Mouse (Mus musculus) liver, embryonic 12.5 days (tissue): ENCODE results near the gene Mpzl3. TPM values are rescaled to one million over a fixed set of nuclear protein-coding genes. Genes with fewer than 3 reads are reported as not detected.

ENCODE experiments used
- ATAC-seq: fragments of 200-750 bp; cut with Nextera tagmentation; 2 replicates; pipeline ENCODE4 v1.8.0; 2017; ENCODE audit warnings: moderate number of reproducible peaks, mild to moderate bottlenecking, moderate library complexity
- H3K27ac ChIP-seq: fragments of 300-500 bp; sonication (generic); 2 replicates; pipeline ENCODE4 v1.5.1; 2016; ENCODE audit warnings: mild to moderate bottlenecking
- H3K27me3 ChIP-seq: fragments of 300-500 bp; sonication (generic); replicated peaks from 2 replicates; pipeline ENCODE4 v1.6.1; 2016; ENCODE audit warnings: mild to moderate bottlenecking, moderate library complexity
- H3K36me3 ChIP-seq: fragments of 300-500 bp; sonication (generic); 2 replicates; pipeline ENCODE4 v1.6.1; 2016; ENCODE audit warnings: mild to moderate bottlenecking, moderate library complexity
- H3K4me1 ChIP-seq: fragments of 300-500 bp; sonication (generic); 2 replicates; pipeline ENCODE4 v1.6.1; 2016
- H3K4me2 ChIP-seq: fragments of 300-500 bp; sonication (generic); 2 replicates; pipeline ENCODE4 v1.6.1; 2016; ENCODE audit warnings: mild to moderate bottlenecking, moderate library complexity
- H3K4me3 ChIP-seq: fragments of 300-500 bp; sonication (generic); 2 replicates; pipeline ENCODE4 v1.5.1; 2016; ENCODE audit warnings: mild to moderate bottlenecking, moderate library complexity
- H3K9ac ChIP-seq: fragments of 300-500 bp; sonication (generic); 2 replicates; pipeline ENCODE4 v1.6.1; 2016; ENCODE audit warnings: mild to moderate bottlenecking, moderate library complexity
- H3K9me3 ChIP-seq: fragments of 300-500 bp; sonication (generic); replicated peaks from 2 replicates; pipeline ENCODE4 v1.6.1; 2016; ENCODE audit warnings: mild to moderate bottlenecking, moderate library complexity
- WGBS: fragments of 180-500 bp; shearing (Covaris S2); methylation state at CpG from one replicate; pipeline ENCODE4 v1.1.7; 2016; ENCODE audit not compliant: insufficient replicate concordance; 5-methylcytosine and 5-hydroxymethylcytosine counted together
- polyA plus RNA-seq: library from polyadenylated mRNA; unstranded; fragments of >200 nt; fragmentation: Nextera tagmentation; extraction: Ambion mirVana; gene quantifications from 2 replicates; pipeline ENCODE4 v1.2.1, GENCODE M21; 2016

Gene Mpzl3
- polyA plus RNA-seq, 1 experiment from 2014 or later: 1.1 TPM

DNA sequence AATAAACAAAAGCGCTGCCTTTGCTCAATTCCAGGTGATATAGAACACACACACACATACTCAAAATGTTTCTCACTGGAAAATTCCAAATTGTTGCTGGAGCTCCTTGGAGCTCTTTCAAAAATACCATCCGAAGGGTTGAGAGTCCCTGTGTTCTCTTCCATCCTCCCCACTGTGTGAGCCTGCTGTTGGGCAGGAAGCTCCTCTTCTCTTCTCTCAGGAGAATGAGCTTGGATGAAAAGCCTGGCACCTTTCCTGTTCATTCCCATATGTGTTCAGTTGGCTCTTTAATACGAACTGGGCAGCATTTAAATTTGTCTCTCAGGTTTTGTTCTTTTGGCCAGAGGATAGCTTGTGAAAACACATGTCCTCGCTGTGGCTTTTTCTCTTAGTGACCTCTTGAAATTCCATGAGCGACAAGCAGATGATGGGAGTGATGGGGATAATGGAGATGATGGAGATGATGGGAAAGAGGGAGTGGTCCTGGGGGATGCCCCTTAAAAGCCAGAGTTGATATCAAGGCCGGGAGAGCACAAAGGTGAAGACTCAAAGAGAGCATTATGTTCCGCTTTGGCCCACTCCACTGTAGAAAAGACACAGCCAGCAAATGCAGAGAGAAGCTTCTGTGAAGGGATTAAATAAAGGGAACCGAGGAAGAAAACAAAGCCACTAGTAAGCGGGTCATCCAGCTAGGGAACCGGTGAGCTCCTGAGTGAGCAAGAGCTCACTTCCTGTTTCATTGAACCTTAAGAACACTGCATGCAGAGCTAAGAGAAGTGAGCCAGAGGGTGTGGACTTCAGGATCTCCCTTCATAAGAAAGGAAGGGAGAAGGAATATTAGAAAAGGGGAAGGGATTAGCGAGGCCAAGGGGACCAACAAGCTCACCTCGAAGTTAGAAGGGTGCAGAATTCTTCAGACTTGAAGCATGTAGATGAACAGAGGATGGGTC is 31.0 kb downstream of the Mpzl3 start:
- Histone ChIP-seq H3K27me3 (peaks cover 11% of the 10 kb centered on the region), H3K9ac (no peak overlapping the region), H3K4me1 (no peaks in the 10 kb centered on the region), H3K27ac (no peak overlapping the region), H3K4me3 (no peak overlapping the region), H3K36me3 (no peaks in the 10 kb centered on the region), H3K9me3 (no peaks in the 10 kb centered on the region), H3K4me2 (no peak overlapping the region)
- WGBS: 60% methylated on average over 12 of the region's 12 CpGs
- no peak for ATAC-seq

DNA sequence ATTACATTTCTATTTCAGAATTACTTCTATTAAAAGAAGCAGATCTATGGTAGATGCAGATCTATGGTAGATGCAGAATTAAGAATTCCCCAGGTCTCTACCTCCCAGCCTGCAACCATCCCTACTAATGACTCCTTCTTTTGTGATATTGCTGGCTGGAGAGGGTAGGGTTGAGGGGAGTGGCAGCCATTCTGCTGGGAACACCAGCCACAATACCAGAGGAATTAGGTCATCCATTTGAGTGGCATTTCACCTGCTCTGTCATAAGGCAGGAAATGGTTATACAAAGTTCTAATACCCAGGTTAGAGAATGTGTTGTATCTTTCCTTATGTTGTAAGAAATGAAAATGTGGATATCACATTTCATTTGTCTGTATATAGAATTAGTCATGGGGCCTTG is 33.1 kb downstream of the Mpzl3 start:
- Histone ChIP-seq H3K4me3 (no peak overlapping the region), H3K9me3 (no peaks in the 10 kb centered on the region), H3K27ac (no peak overlapping the region), H3K9ac (no peak overlapping the region), H3K27me3 (peaks cover 17% of the 10 kb centered on the region), H3K4me2 (no peak overlapping the region), H3K4me1 (no peaks in the 10 kb centered on the region), H3K36me3 (no peaks in the 10 kb centered on the region)
- no peak for ATAC-seq

GRCm38 (mm10) chr9:45090811-45091210 is 35.8 kb downstream of the Mpzl3 start:
- no peaks in the 10 kb centered on the region for H3K4me1 ChIP-seq
- no peaks in the 10 kb centered on the region for H3K36me3 ChIP-seq
- H3K9ac ChIP-seq: no peak overlapping the region
- no peak overlapping the region for H3K4me3 ChIP-seq
- WGBS: 56% methylated on average over 3 of the region's 3 CpGs
- no peaks in the 10 kb centered on the region for H3K9me3 ChIP-seq
- H3K4me2 ChIP-seq: no peak overlapping the region
- H3K27me3 ChIP-seq: peaks cover 21% of the 10 kb centered on the region
- no peak overlapping the region for H3K27ac ChIP-seq
- no peak for ATAC-seq

DNA sequence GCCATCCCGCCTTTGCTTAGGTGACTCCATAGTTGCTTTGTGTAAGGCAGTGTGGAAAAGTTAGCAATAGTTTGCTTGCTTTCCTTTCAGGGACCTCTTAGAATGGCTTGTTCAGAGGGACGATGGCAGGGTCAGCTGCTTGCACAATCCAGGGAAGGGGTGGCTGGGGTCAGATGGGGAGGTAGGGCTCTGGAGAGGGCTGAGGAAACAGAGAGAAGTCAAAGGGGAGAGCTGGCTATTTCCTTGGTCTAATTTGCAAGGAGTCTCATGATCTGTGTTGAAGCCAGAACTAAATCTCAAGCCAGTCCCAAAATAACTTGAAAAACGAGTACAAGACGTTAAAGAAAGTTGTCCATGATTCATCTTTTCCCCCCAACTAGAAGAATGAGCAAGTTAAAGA is 37.7 kb downstream of the Mpzl3 start:
- H3K9me3 ChIP-seq: no peaks in the 10 kb centered on the region
- H3K4me1 ChIP-seq: no peaks in the 10 kb centered on the region
- no peak for ATAC-seq
- 35% methylated on average over 4 of the region's 4 CpGs for WGBS
- no peak overlapping the region for H3K4me3 ChIP-seq
- no peak overlapping the region for H3K27ac ChIP-seq
- no peaks in the 10 kb centered on the region for H3K36me3 ChIP-seq
- H3K9ac ChIP-seq: no peak overlapping the region
- H3K4me2 ChIP-seq: no peak overlapping the region
- H3K27me3 ChIP-seq: peaks cover 23% of the 10 kb centered on the region

- H3K36me3 ChIP-seq: no peaks in the 10 kb centered on the region
- no peak for ATAC-seq
- H3K4me3 ChIP-seq: no peak overlapping the region
- WGBS: 57% methylated on average over 6 of the region's 6 CpGs
- no peak overlapping the region for H3K4me2 ChIP-seq
- H3K9me3 ChIP-seq: no peaks in the 10 kb centered on the region
- H3K27ac ChIP-seq: no peak overlapping the region
- H3K27me3 ChIP-seq: peaks cover 29% of the 10 kb centered on the region
- H3K9ac ChIP-seq: no peak overlapping the region
- no peaks in the 10 kb centered on the region for H3K4me1 ChIP-seq
Measured at GRCm38 (mm10) chr9:45095149-45095937, 40.4 kb downstream of the Mpzl3 start.

GRCm38 (mm10) chr9:45097877-45098276 is 42.9 kb downstream of the Mpzl3 start:
- Histone ChIP-seq H3K4me2 (no peak overlapping the region), H3K4me1 (no peaks in the 10 kb centered on the region), H3K27me3 (peaks cover 14% of the 10 kb centered on the region), H3K4me3 (no peak overlapping the region), H3K27ac (no peak overlapping the region), H3K36me3 (no peaks in the 10 kb centered on the region), H3K9ac (no peak overlapping the region), H3K9me3 (no peaks in the 10 kb centered on the region)
- 59% methylated on average over 5 of the region's 5 CpGs for WGBS
- ATAC-seq: no peak

GRCm38 (mm10) chr9:45098426-45098825 is 43.4 kb downstream of the Mpzl3 start:
- H3K9ac ChIP-seq: no peak overlapping the region
- H3K27me3 ChIP-seq: peaks cover 14% of the 10 kb centered on the region
- H3K27ac ChIP-seq: no peak overlapping the region
- no peaks in the 10 kb centered on the region for H3K9me3 ChIP-seq
- no peak overlapping the region for H3K4me3 ChIP-seq
- no peak overlapping the region for H3K4me2 ChIP-seq
- no peaks in the 10 kb centered on the region for H3K4me1 ChIP-seq
- 14% methylated on average over 3 of the region's 3 CpGs for WGBS
- no peaks in the 10 kb centered on the region for H3K36me3 ChIP-seq
- ATAC-seq: no peak

GRCm38 (mm10) chr9:45102528-45102927 is 47.5 kb downstream of the Mpzl3 start:
- no peaks in the 10 kb centered on the region for H3K4me1 ChIP-seq
- no peaks in the 10 kb centered on the region for H3K36me3 ChIP-seq
- WGBS: 66% methylated on average over 1 of the region's 1 CpGs

GRCm38 (mm10) chr9:45103211-45103979 is 48.4 kb downstream of the Mpzl3 start:
- ATAC-seq: no peak
- Histone ChIP-seq H3K27me3 (peaks cover 6% of the 10 kb centered on the region; the same call in 1 of the 2 replicates), H3K9ac (no peak overlapping the region), H3K27ac (no peak overlapping the region), H3K4me3 (no peak overlapping the region), H3K36me3 (no peaks in the 10 kb centered on the region), H3K9me3 (no peaks in the 10 kb centered on the region), H3K4me1 (no peaks in the 10 kb centered on the region), H3K4me2 (no peak overlapping the region)
- WGBS: 40% methylated on average over 11 of the region's 11 CpGs

More at GRCm38 (mm10) chr9:45102528-45102927, 47.5 kb downstream of the Mpzl3 start:
- Histone ChIP-seq H3K9ac (no peak overlapping the region), H3K27ac (no peak overlapping the region), H3K4me2 (no peak overlapping the region), H3K27me3 (peaks cover 6% of the 10 kb centered on the region; the same call in 1 of the 2 replicates), H3K9me3 (no peaks in the 10 kb centered on the region), H3K4me3 (no peak overlapping the region)
- ATAC-seq: no peak

DNA sequence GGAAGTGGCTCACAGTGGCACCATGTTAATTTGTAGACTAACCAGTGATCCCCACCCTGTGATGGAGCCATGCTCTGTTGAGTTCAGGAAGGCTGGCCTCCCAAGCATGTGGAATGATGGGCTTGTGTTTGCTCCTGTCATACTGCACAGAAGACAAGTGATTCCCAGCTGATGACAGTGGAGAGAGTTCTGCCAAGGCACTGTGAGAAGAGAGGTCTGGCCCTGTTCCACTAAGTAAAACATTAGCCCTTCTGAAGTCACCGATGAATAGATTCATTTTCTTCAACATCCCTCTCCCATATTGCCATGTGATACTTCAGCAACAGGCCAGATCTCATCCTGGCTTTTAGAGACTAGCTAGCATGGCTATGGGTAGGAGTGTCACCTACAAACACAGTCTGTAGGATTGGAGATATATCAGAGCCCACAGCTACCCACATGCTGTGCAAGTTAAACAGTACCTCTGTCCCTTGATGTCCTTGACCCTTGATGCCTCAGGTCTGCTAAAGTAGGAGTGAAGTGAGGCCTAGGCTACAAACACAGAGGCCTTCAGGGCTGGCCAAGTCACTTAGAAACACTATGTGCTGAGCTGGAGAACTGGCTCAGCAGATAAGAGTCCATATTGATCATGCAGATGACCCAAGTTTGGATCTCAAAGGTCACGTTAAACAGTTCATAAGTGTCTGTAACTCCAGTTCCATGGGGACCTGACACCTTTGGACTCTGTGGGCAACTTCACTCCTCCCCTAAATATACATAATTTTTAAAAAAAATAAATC is 50.8 kb downstream of the Mpzl3 start:
- H3K36me3 ChIP-seq: no peaks in the 10 kb centered on the region
- no peak overlapping the region for H3K27ac ChIP-seq
- no peaks in the 10 kb centered on the region for H3K4me1 ChIP-seq
- H3K4me3 ChIP-seq: no peak overlapping the region
- 66% methylated on average over 2 of the region's 2 CpGs for WGBS
- ATAC-seq: no peak
- no peaks in the 10 kb centered on the region for H3K9me3 ChIP-seq
- no peak overlapping the region for H3K4me2 ChIP-seq
- no peak overlapping the region for H3K9ac ChIP-seq
- H3K27me3 ChIP-seq: peaks cover 7% of the 10 kb centered on the region; the same call in 1 of the 2 replicates

DNA sequence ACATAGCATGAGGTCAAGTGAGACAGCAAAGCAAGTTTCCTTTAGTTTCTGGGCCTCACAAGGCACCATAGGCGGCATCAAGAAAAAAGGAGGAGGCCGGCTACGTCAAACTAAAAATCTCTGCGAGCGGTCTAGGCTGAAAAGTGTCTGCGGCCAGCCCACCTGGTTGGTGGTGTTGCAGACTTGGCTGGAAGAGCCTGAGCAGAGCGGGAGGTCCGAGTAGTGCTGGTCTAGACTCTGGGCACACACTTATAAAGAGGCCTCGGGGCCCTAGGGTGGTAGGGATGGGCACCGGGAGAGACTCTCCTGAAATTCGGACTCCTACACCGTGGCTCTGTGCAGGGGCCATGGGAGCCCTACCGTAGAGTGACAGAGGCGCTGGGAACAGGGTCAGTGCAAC is 60.7 kb downstream of the Mpzl3 start:
- WGBS: 11% methylated on average over 14 of the region's 14 CpGs
- no peaks in the 10 kb centered on the region; the same call in 1 of the 2 replicates for H3K4me1 ChIP-seq
- no peak overlapping the region; the same call in 1 of the 2 replicates for H3K9ac ChIP-seq
- H3K4me2 ChIP-seq: peak overlapping the region; percentile 23; the same call in 1 of the 2 replicates
- H3K4me3 ChIP-seq: no peak overlapping the region
- peaks cover 79% of the 10 kb centered on the region for H3K27me3 ChIP-seq
- no peak overlapping the region for H3K27ac ChIP-seq
- no peaks in the 10 kb centered on the region for H3K9me3 ChIP-seq
- no peaks in the 10 kb centered on the region for H3K36me3 ChIP-seq
- ATAC-seq: no peak
